Mouse (Mus musculus): ENCODE data around the gene Selenow. TPM values are rescaled to one million over a fixed set of nuclear protein-coding genes. Genes with fewer than 3 reads are reported as not detected.

Gene Selenow
- polyA plus RNA-seq, 1 experiment from 2014 or later, result 739 TPM

DNA sequence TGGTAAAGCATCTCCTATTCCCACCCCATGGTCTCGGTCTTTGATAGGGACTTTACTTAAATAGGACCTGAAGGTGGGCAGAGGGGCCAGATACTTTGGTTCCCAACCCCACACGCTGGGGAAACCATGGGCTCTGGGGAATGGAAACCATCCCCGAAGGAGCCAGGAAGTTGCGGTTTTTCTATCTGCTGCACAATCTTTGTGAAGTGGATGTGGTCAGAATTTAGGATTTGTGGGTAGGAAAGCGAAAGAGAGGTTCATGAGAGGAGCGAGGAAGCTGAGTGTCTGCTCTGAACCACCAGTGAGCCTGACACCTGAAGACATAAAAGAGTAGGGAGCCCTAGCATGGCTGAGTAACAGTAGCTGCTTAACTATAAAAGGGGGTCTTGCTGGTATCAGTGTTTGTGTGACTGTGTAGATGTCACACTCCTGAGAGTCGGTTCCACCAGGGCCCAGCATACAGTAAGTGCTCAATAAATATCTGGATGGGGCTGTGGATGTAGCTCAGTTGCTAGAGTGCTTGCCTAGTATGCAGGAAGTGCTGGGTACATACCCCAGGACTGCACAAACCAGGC is 27.1 kb upstream of the Selenow start:
- WGBS, result 80% methylated on average over 7 of the region's 7 CpGs
- Histone ChIP-seq H3K9ac (ENCODE audit: low read length) (peak overlapping the region; percentile 14), H3K27ac (ENCODE audit: low read length) (peak overlapping the region; percentile 59)

DNA sequence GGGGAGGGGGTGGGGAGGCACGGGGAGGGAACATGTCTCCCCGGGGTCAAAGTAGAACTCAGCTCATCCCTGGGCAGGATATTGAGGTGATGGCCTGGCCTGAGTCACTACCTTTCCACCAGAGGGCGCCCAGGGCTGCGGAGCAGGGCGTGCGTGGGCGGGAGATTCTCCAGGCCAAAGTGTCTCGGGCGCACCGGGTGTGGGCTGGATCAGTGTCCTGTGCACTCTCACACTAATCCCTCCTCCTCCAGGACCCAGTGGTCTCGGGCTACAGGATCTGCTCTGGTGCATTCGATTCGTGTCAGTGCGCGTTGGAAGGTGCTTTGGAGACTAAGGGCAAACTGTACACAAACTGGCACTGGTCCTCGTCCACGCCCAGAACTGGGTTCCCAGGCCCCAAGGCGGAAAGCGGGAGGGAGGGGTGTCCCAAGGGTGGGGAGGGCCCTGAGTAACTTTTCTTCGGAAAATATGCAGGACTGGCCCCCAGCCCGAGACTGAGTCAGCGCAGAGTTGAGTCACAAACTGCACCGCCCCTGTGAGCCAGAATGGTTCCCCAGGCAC is 26.3 kb upstream of the Selenow start:
- peak; percentile 80 for ATAC-seq (ENCODE audit: insufficient read depth, low FRiP score)
- no peaks in the 10 kb centered on the region for H3K27me3 ChIP-seq (ENCODE audit: control insufficient read depth, insufficient read depth, low read length)
- H3K36me3 ChIP-seq (ENCODE audit: control insufficient read depth, insufficient read depth, low read length), result peaks cover 12% of the 10 kb centered on the region
- peak overlapping the region; percentile 32 for H3K4me3 ChIP-seq (replicated peaks; ENCODE audit: low read length)
- peaks cover 3% of the 10 kb centered on the region; the same call in 1 of the 2 replicates for H3K9me3 ChIP-seq (replicated peaks; ENCODE audit: control insufficient read depth, low read length)
- H3K4me1 ChIP-seq (ENCODE audit: control insufficient read depth, insufficient read depth, low read length), result peaks cover 22% of the 10 kb centered on the region
- peak overlapping the region; percentile 14 for H3K9ac ChIP-seq (ENCODE audit: low read length)
- H3K27ac ChIP-seq (ENCODE audit: low read length), result peak overlapping the region; percentile 59
- peak overlapping the region; percentile 56 for H3K4me2 ChIP-seq (ENCODE audit: low read depth, low read length)
- 2% methylated on average over 23 of the region's 23 CpGs for WGBS

More for the DNA sequence above, 27.1 kb upstream of the Selenow start:
- peaks cover 18% of the 10 kb centered on the region for H3K4me1 ChIP-seq (ENCODE audit: control insufficient read depth, insufficient read depth, low read length)
- peaks cover 3% of the 10 kb centered on the region; the same call in 1 of the 2 replicates for H3K9me3 ChIP-seq (replicated peaks; ENCODE audit: control insufficient read depth, low read length)
- H3K36me3 ChIP-seq (ENCODE audit: control insufficient read depth, insufficient read depth, low read length), result peaks cover 20% of the 10 kb centered on the region
- peak overlapping the region; percentile 56 for H3K4me2 ChIP-seq (ENCODE audit: low read depth, low read length)
- ATAC-seq (ENCODE audit: insufficient read depth, low FRiP score), result no peak
- H3K4me3 ChIP-seq (replicated peaks; ENCODE audit: low read length), result no peak overlapping the region
- H3K27me3 ChIP-seq (ENCODE audit: control insufficient read depth, insufficient read depth, low read length), result no peaks in the 10 kb centered on the region

DNA sequence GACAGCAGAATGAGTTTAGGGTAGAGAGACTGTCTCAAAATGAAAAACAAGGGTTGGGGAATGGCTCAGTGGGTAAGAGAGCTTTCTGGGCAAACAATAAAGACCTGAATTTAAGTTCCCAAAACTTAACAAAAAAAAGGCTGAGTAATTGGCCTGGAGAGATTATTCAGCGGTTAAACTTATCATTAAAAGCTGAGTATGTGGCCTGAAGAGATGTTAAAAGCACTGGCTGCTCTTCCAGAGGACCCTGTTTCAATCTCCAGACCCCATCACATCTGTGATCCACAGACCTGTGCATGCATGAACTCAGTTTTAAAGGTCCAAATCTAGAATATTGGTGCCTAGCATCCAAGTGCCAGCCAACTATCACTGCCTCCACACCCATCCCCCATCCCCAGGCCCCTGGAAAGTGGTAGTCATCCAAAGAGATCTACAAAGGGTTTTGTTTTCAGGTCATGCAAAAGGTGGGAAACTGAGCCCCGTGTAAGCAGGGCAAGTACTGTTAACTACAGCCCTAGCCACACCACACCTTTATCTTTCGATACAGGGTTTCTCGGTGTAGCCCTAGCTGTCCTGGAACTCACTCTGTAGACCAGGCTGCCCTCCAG is 25.6 kb upstream of the Selenow start:
- WGBS, result 44% methylated on average over 4 of the region's 4 CpGs
- peaks cover 9% of the 10 kb centered on the region for H3K36me3 ChIP-seq (ENCODE audit: control insufficient read depth, insufficient read depth, low read length)
- no peaks in the 10 kb centered on the region for H3K9me3 ChIP-seq (replicated peaks; ENCODE audit: control insufficient read depth, low read length)
- peak overlapping the region; percentile 14 for H3K9ac ChIP-seq (ENCODE audit: low read length)
- H3K4me1 ChIP-seq (ENCODE audit: control insufficient read depth, insufficient read depth, low read length), result peaks cover 22% of the 10 kb centered on the region
- no peaks in the 10 kb centered on the region for H3K27me3 ChIP-seq (ENCODE audit: control insufficient read depth, insufficient read depth, low read length)
- H3K27ac ChIP-seq (ENCODE audit: low read length), result peak overlapping the region; percentile 59
- peak overlapping the region; percentile 56 for H3K4me2 ChIP-seq (ENCODE audit: low read depth, low read length)
- ATAC-seq (ENCODE audit: insufficient read depth, low FRiP score), result no peak
- no peak overlapping the region for H3K4me3 ChIP-seq (replicated peaks; ENCODE audit: low read length)

DNA sequence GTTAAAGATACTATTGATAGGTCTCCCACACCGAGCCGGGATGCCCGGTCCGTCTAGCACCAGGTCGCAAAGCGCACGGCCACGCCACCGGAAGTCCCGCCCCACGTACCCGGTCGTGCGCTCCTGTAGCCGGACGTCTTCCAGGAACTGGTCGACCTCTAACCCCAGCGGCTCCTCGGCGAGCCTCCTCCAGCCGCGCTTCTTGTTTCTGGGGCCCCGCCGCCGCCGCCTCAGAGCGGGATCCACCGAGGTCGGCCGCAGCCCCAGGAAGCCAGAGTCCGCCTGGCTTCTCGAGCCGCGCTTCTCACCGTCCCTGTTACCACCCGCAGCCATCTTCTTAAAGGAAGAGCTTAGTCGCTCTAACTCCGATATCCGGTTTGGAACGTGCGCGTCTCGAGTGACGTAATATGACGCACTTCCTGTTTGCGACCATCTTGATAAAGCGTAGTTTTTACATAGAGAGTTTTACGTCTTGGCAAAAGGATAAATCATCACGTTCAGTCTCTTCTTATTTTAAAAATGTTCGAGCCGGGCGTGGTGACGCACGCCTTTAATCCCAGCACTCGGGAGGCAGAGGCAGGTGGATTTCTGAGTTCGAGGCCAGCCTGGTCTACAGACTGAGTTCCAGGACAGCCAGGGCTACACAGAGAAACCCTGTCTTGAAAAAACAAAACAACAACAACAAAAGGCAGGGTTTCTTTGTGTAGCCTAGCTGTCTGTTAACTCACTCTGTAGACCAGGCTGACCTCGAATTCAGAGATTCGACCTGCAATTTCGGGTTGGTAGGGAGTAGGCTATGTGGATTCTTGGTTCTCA is 23.7 kb upstream of the Selenow start, which contains the start of gene Nop53:
Gene Nop53, minus strand, starts transcription at position 354 of the 816 bp plus-strand sequence.
- H3K27me3 ChIP-seq (ENCODE audit: control insufficient read depth, insufficient read depth, low read length), result no peaks in the 10 kb centered on the region
- WGBS, result 2% methylated on average over 59 of the region's 59 CpGs
- H3K4me1 ChIP-seq (ENCODE audit: control insufficient read depth, insufficient read depth, low read length), result peaks cover 22% of the 10 kb centered on the region

DNA sequence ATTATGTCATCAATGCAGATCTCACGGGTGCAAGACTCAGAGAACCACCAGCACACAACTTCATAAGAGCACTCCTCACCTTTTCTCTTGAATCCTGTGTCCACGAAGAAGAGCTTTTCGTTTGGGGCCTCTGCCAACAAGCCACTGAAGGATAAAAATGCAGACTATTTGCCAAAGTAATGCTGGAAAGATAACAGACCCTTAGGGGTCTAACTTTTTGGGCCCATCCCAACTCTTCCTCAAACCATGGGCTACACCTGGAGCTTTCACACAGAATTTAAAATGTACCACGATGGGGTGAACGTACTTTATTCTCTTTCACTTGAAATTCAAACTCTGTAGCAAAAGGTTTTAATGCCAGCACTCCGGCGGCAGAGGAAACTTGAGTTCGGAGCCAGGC is 23.0 kb upstream of the Selenow start:
- no peak for ATAC-seq (ENCODE audit: insufficient read depth, low FRiP score)
- Histone ChIP-seq H3K36me3 (ENCODE audit: control insufficient read depth, insufficient read depth, low read length) (peaks cover 24% of the 10 kb centered on the region), H3K9ac (ENCODE audit: low read length) (peak overlapping the region; percentile 90), H3K4me1 (ENCODE audit: control insufficient read depth, insufficient read depth, low read length) (peaks cover 22% of the 10 kb centered on the region), H3K9me3 (replicated peaks; ENCODE audit: control insufficient read depth, low read length) (no peaks in the 10 kb centered on the region), H3K27ac (ENCODE audit: low read length) (peak overlapping the region; percentile 97), H3K4me3 (replicated peaks; ENCODE audit: low read length) (peak overlapping the region; percentile 79), H3K27me3 (ENCODE audit: control insufficient read depth, insufficient read depth, low read length) (no peaks in the 10 kb centered on the region), H3K4me2 (ENCODE audit: low read depth, low read length) (peak overlapping the region; percentile 94)
- 6% methylated on average over 8 of the region's 8 CpGs for WGBS

More for the DNA sequence above, 23.7 kb upstream of the Selenow start, which contains the start of gene Nop53:
- H3K4me3 ChIP-seq (replicated peaks; ENCODE audit: low read length), result peak within 1 kb of the TSS; percentile 79
- H3K9ac ChIP-seq (ENCODE audit: low read length), result peak within 1 kb of the TSS; percentile 90
- ATAC-seq (ENCODE audit: insufficient read depth, low FRiP score), result peak; percentile 88
- H3K4me2 ChIP-seq (ENCODE audit: low read depth, low read length), result peak within 1 kb of the TSS; percentile 94
- H3K27ac ChIP-seq (ENCODE audit: low read length), result peak within 1 kb of the TSS; percentile 97
- H3K36me3 ChIP-seq (ENCODE audit: control insufficient read depth, insufficient read depth, low read length), result peaks cover 19% of the 10 kb centered on the region
- H3K9me3 ChIP-seq (replicated peaks; ENCODE audit: control insufficient read depth, low read length), result no peaks in the 10 kb centered on the region

DNA sequence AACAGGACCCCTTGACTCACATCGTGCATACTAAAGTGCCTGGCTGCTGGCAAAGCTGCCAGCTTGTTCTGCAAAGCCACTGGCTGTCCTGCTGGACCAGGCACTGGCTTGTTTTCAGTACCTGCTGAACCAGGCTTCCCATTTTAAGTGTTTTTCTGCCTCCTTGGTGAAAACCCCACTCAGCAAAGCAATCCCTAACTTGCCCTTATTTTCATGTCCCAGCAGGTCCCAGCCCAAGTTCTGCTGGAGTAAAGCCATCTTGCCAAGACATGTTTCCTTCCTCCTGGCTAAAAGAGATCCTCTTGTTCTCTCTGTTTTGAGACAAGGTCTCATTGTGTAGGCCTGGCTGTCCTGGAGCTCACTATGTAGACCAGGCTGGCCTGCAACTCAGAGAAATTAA is 22.1 kb upstream of the Selenow start:
- Histone ChIP-seq H3K4me3 (replicated peaks; ENCODE audit: low read length) (peak overlapping the region; percentile 14; the same call in 1 of the 2 replicates), H3K4me2 (ENCODE audit: low read depth, low read length) (peak overlapping the region; percentile 94; the same call in 1 of the 2 replicates), H3K4me1 (ENCODE audit: control insufficient read depth, insufficient read depth, low read length) (peaks cover 22% of the 10 kb centered on the region), H3K9me3 (replicated peaks; ENCODE audit: control insufficient read depth, low read length) (no peaks in the 10 kb centered on the region), H3K9ac (ENCODE audit: low read length) (peak overlapping the region; percentile 40; the same call in 1 of the 2 replicates), H3K27ac (ENCODE audit: low read length) (peak overlapping the region; percentile 97), H3K27me3 (ENCODE audit: control insufficient read depth, insufficient read depth, low read length) (no peaks in the 10 kb centered on the region), H3K36me3 (ENCODE audit: control insufficient read depth, insufficient read depth, low read length) (peaks cover 19% of the 10 kb centered on the region)
- ATAC-seq (ENCODE audit: insufficient read depth, low FRiP score), result no peak
- 88% methylated on average over 1 of the region's 1 CpGs for WGBS

DNA sequence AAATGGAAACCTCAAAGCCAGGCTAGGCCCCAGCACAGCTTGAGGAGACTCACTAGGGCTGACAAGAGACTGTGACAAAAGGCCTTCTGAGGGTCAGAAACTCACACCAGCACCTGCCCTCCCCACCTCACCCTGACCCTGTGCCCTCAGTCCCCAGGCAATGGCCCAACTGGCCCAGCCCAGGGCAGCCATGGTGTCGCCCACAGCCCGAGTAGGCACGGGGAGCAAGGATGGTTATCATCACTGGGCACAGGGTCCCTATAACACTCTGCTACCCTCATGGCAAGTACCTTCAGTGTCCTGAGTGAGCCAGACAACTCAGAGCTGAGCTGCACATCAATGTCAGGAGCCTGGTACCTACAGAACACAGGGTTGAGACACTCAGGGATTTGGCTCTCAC is 16.4 kb upstream of the Selenow start:
- Histone ChIP-seq H3K4me3 (replicated peaks; ENCODE audit: low read length) (no peak overlapping the region), H3K9ac (ENCODE audit: low read length) (no peak overlapping the region), H3K36me3 (ENCODE audit: control insufficient read depth, insufficient read depth, low read length) (peaks cover 40% of the 10 kb centered on the region), H3K27me3 (ENCODE audit: control insufficient read depth, insufficient read depth, low read length) (no peaks in the 10 kb centered on the region), H3K27ac (ENCODE audit: low read length) (no peak overlapping the region), H3K9me3 (replicated peaks; ENCODE audit: control insufficient read depth, low read length) (no peaks in the 10 kb centered on the region), H3K4me1 (ENCODE audit: control insufficient read depth, insufficient read depth, low read length) (no peaks in the 10 kb centered on the region; the same call in 1 of the 2 replicates), H3K4me2 (ENCODE audit: low read depth, low read length) (no peak overlapping the region)
- 94% methylated on average over 3 of the region's 3 CpGs for WGBS
- no peak for ATAC-seq (ENCODE audit: insufficient read depth, low FRiP score)

DNA sequence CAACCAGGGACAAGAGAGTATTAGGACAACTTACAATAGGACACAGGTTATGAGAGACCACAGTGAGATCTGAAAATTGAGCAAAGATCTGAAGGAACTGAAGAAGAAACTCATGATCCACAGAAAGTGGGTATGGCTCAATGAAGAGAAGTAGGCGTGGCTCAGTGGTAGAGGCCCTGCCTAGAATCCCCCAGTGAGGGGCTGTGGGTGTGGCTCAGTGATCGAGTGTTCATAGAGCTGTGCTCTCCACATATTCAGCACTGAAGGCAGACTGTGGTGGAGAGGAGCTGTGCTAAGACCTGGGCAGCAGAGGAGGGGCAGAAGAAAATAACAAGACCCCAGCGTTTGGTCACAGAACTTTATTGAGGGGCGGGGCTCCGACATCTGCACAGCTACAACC is 15.3 kb upstream of the Selenow start:
- Histone ChIP-seq H3K27me3 (ENCODE audit: control insufficient read depth, insufficient read depth, low read length) (no peaks in the 10 kb centered on the region), H3K36me3 (ENCODE audit: control insufficient read depth, insufficient read depth, low read length) (peaks cover 40% of the 10 kb centered on the region), H3K9ac (ENCODE audit: low read length) (no peak overlapping the region), H3K4me3 (replicated peaks; ENCODE audit: low read length) (no peak overlapping the region), H3K9me3 (replicated peaks; ENCODE audit: control insufficient read depth, low read length) (no peaks in the 10 kb centered on the region), H3K27ac (ENCODE audit: low read length) (no peak overlapping the region), H3K4me1 (ENCODE audit: control insufficient read depth, insufficient read depth, low read length) (no peaks in the 10 kb centered on the region), H3K4me2 (ENCODE audit: low read depth, low read length) (no peak overlapping the region)
- no peak for ATAC-seq (ENCODE audit: insufficient read depth, low FRiP score)
- 85% methylated on average over 5 of the region's 5 CpGs for WGBS

All from stomach, embryonic 16.5 days (tissue).